In genomic region chr16:88711245-88711644, GRCm38 (mm10) we compare ENCODE assay signal across 26 mouse cellular contexts. TPM values are rescaled to one million over a fixed set of nuclear protein-coding genes. Genes with fewer than 3 reads are reported as not detected.
A peak's percentile ranks its signal among the peaks of the same experiment; 100 is the strongest.
DNase-seq lines count a peak whose midpoint lies in the region; ATAC-seq and TF ChIP-seq lines count a peak whose summit lies in the region.
"Had no signal": no experiment of that assay in that cellular context is flagged by ENCODE, and none has a peak within 500 bp of the region (broad histone marks: within the 10 kb centered on the region; RNA-seq: fewer than 3 reads in every experiment).

No protein-coding gene starts in this region.

- H3K9ac ChIP-seq in kidney, postnatal 0 days (ENCODE audit: low read depth, low read length) = no peak overlapping the region
- H3K9ac ChIP-seq in midbrain, postnatal 0 days (replicated peaks; ENCODE audit: low read length, poor library complexity, severe bottlenecking) = no peak overlapping the region
- H3K9ac ChIP-seq in midbrain, embryonic 15.5 days = no peak overlapping the region
- no peak overlapping the region for H3K9ac ChIP-seq in stomach, postnatal 0 days (ENCODE audit: low read length)
- H3K9ac ChIP-seq: heart, embryonic 12.5 days; liver, embryonic 13.5 days; neural tube, embryonic 13.5 days had no signal

- H3K4me2 ChIP-seq in kidney, postnatal 0 days (ENCODE audit: low read length) = no peak overlapping the region
- H3K4me2 ChIP-seq in midbrain, postnatal 0 days (ENCODE audit: low read depth, low read length, poor library complexity, severe bottlenecking) = no peak overlapping the region
- H3K4me2 ChIP-seq in midbrain, embryonic 15.5 days = no peak overlapping the region
- no peak overlapping the region for H3K4me2 ChIP-seq in stomach, postnatal 0 days (replicated peaks; ENCODE audit: low read depth)
- H3K4me2 ChIP-seq: heart, embryonic 12.5 days; liver, embryonic 13.5 days; neural tube, embryonic 13.5 days had no signal

- no peak overlapping the region for H3K27ac ChIP-seq in kidney, postnatal 0 days
- no peak overlapping the region for H3K27ac ChIP-seq in midbrain, postnatal 0 days (ENCODE audit: low read depth, low read length)
- no peak overlapping the region for H3K27ac ChIP-seq in midbrain, embryonic 15.5 days
- no peak overlapping the region for H3K27ac ChIP-seq in stomach, postnatal 0 days (replicated peaks)
- H3K27ac ChIP-seq: liver, embryonic 13.5 days; neural tube, embryonic 13.5 days had no signal

- WGBS in kidney, postnatal 0 days = 83% methylated on average over 6 of the region's 6 CpGs
- 87% methylated on average over 6 of the region's 6 CpGs for WGBS in midbrain, postnatal 0 days
- 81% methylated on average over 6 of the region's 6 CpGs for WGBS in midbrain, embryonic 15.5 days
- WGBS in stomach, postnatal 0 days = 78% methylated on average over 6 of the region's 6 CpGs

- TF ChIP-seq CTCF in kidney, postnatal 0 days (IDR thresholded peaks at IDR 0.05; ENCODE audit: low read depth) = peak; percentile 50; the same call in 1 of the 2 replicates
- TF ChIP-seq CTCF in midbrain, postnatal 0 days (IDR thresholded peaks at IDR 0.05) = peak; percentile 40
- TF ChIP-seq CTCF in stomach, postnatal 0 days (IDR thresholded peaks at IDR 0.05; ENCODE audit: low read depth) = peak; percentile 56

- ATAC-seq in kidney, postnatal 0 days (replicated peaks; ENCODE audit: low FRiP score, low read depth) = no peak
- no peak for ATAC-seq in midbrain, postnatal 0 days (ENCODE audit: low FRiP score)
- no peak for ATAC-seq in midbrain, embryonic 15.5 days (replicated peaks)
- ATAC-seq in stomach, postnatal 0 days (ENCODE audit: low FRiP score, low TSS enrichment) = peak; percentile 51; the same call in 1 of the 2 replicates
- ATAC-seq in megakaryocyte-erythroid progenitor cell, adult 5-6 weeks (replicated peaks; ENCODE audit: low FRiP score, low TSS enrichment, poor library complexity, severe bottlenecking) = no peak
- ATAC-seq: inflammation-experienced regulatory T-cells, adult 6 months had no signal

- H3K4me3 ChIP-seq in kidney, postnatal 0 days (replicated peaks; ENCODE audit: low read depth, low read length) = no peak overlapping the region
- no peak overlapping the region for H3K4me3 ChIP-seq in midbrain, postnatal 0 days (ENCODE audit: low read depth, low read length)
- H3K4me3 ChIP-seq in midbrain, embryonic 15.5 days = no peak overlapping the region
- H3K4me3 ChIP-seq in stomach, postnatal 0 days (ENCODE audit: low read depth, low read length) = no peak overlapping the region
- H3K4me3 ChIP-seq: heart, embryonic 12.5 days; liver, embryonic 13.5 days; neural tube, embryonic 13.5 days had no signal

- H3K9me3 ChIP-seq in kidney, postnatal 0 days (replicated peaks; ENCODE audit: low read length) = no peaks in the 10 kb centered on the region
- no peaks in the 10 kb centered on the region for H3K9me3 ChIP-seq in midbrain, postnatal 0 days (ENCODE audit: low read length)
- H3K9me3 ChIP-seq in midbrain, embryonic 15.5 days = no peaks in the 10 kb centered on the region
- H3K9me3 ChIP-seq in stomach, postnatal 0 days (ENCODE audit: control insufficient read depth, low read length) = no peaks in the 10 kb centered on the region
- H3K9me3 ChIP-seq: heart, embryonic 12.5 days; liver, embryonic 13.5 days; neural tube, embryonic 13.5 days had no signal

- H3K36me3 ChIP-seq in kidney, postnatal 0 days (ENCODE audit: insufficient read depth, low read length) = no peaks in the 10 kb centered on the region
- H3K36me3 ChIP-seq in midbrain, postnatal 0 days (ENCODE audit: insufficient read depth, low read length) = no peaks in the 10 kb centered on the region
- no peaks in the 10 kb centered on the region for H3K36me3 ChIP-seq in midbrain, embryonic 15.5 days (replicated peaks)
- no peaks in the 10 kb centered on the region for H3K36me3 ChIP-seq in stomach, postnatal 0 days (ENCODE audit: control insufficient read depth, insufficient read depth, low read length)
- H3K36me3 ChIP-seq: heart, embryonic 12.5 days; liver, embryonic 13.5 days; neural tube, embryonic 13.5 days had no signal

- H3K4me1 ChIP-seq in kidney, postnatal 0 days (replicated peaks; ENCODE audit: insufficient read depth, low read length) = no peaks in the 10 kb centered on the region
- no peaks in the 10 kb centered on the region for H3K4me1 ChIP-seq in midbrain, postnatal 0 days (ENCODE audit: insufficient read depth, low read length)
- H3K4me1 ChIP-seq in midbrain, embryonic 15.5 days = no peaks in the 10 kb centered on the region
- H3K4me1 ChIP-seq in stomach, postnatal 0 days (replicated peaks; ENCODE audit: control insufficient read depth, insufficient read depth) = no peaks in the 10 kb centered on the region
- H3K4me1 ChIP-seq: heart, embryonic 12.5 days; liver, embryonic 13.5 days; neural tube, embryonic 13.5 days had no signal

- H3K27me3 ChIP-seq in kidney, postnatal 0 days (ENCODE audit: insufficient read depth, low read length) = no peaks in the 10 kb centered on the region
- no peaks in the 10 kb centered on the region for H3K27me3 ChIP-seq in midbrain, postnatal 0 days (ENCODE audit: insufficient read depth, low read length)
- no peaks in the 10 kb centered on the region for H3K27me3 ChIP-seq in midbrain, embryonic 15.5 days (replicated peaks)
- no peaks in the 10 kb centered on the region for H3K27me3 ChIP-seq in stomach, postnatal 0 days (ENCODE audit: control insufficient read depth, insufficient read depth, low read length)
- H3K27me3 ChIP-seq: CH12.LX; heart, embryonic 12.5 days; liver, embryonic 13.5 days; neural tube, embryonic 13.5 days had no signal

- no peak for TF ChIP-seq EP300 in stomach, postnatal 0 days (optimal IDR thresholded peaks at IDR 0.05)

- no peak for DNase-seq in kidney, postnatal 0 days (ENCODE audit: low spot score)
- no peak for DNase-seq in kidney, postnatal 14 days
- peak; percentile 7 for DNase-seq in midbrain, postnatal 0 days (ENCODE audit: low spot score)
- peak; percentile 21 for DNase-seq in ZHBTc4 (ENCODE audit: low read depth, low spot score)
- no peak for DNase-seq in stomach, postnatal 0 days (ENCODE audit: low spot score)
- DNase-seq: cerebellum, adult 9-10 months; gastrocnemius, postnatal 25 days; heart, postnatal 4 days; kidney, postnatal 10 days; liver, embryonic 13.5 days; retina, postnatal 1 day; spleen, adult 18-20 months; thymus, postnatal 25 days had no signal

RNA-seq across cellular contexts. Expression of gene 2310061N02Rik, which starts 3.5 kb away (rescaled TPM):
- polyA plus RNA-seq in kidney, postnatal 0 days (2015; fragmentation: Nextera tagmentation; extraction: Ambion mirVana) = not detected in 2 replicates
- not detected in 2 replicates for total RNA-seq in midbrain, postnatal 0 days (2014; rRNA removed)
- polyA plus RNA-seq in midbrain, postnatal 0 days (2015; fragmentation: Nextera tagmentation; extraction: Ambion mirVana) = not detected in 2 replicates
- polyA plus RNA-seq in midbrain, embryonic 15.5 days (2015; fragmentation: Nextera tagmentation; extraction: Ambion mirVana) = not detected in 2 replicates
- not detected in 2 replicates for polyA plus RNA-seq in stomach, postnatal 0 days (2015; fragmentation: Nextera tagmentation; extraction: Ambion mirVana)
- total RNA-seq in megakaryocyte-erythroid progenitor cell, adult 5-6 weeks (2014; fragmentation: Nextera tagmentation) = not detected in 2 replicates
- not detected in 2 replicates for total RNA-seq in megakaryocyte-erythroid progenitor cell, adult 5-6 weeks (2017)
- total RNA-seq: adrenal gland, postnatal 10 days; CH12.LX; gastrocnemius, postnatal 25 days; heart, postnatal 4 days; layer of hippocampus, postnatal 10 days; left cerebral cortex, postnatal 25 days; megakaryocyte progenitor cell, adult 5-6 weeks; monocyte, adult 5-6 weeks had no signal
- polyA plus RNA-seq: embryonic facial prominence, embryonic 11.5 days; heart, embryonic 12.5 days; inflammation-experienced regulatory T-cells, adult 6 months; liver, embryonic 13.5 days; neural tube, embryonic 13.5 days; stomach, embryonic 16.5 days had no signal

RNA-seq across cellular contexts. Expression of gene Krtap13-1, which starts 17.4 kb away (rescaled TPM):
- not detected in 2 replicates for polyA plus RNA-seq in kidney, postnatal 0 days (2015; fragmentation: Nextera tagmentation; extraction: Ambion mirVana)
- total RNA-seq in midbrain, postnatal 0 days (2014; rRNA removed) = not detected in 2 replicates
- polyA plus RNA-seq in midbrain, postnatal 0 days (2015; fragmentation: Nextera tagmentation; extraction: Ambion mirVana) = not detected in 2 replicates
- polyA plus RNA-seq in midbrain, embryonic 15.5 days (2015; fragmentation: Nextera tagmentation; extraction: Ambion mirVana) = not detected in 2 replicates
- polyA plus RNA-seq in stomach, postnatal 0 days (2015; fragmentation: Nextera tagmentation; extraction: Ambion mirVana) = not detected in 2 replicates
- not detected in 2 replicates for total RNA-seq in megakaryocyte-erythroid progenitor cell, adult 5-6 weeks (2014; fragmentation: Nextera tagmentation)
- not detected in 2 replicates for total RNA-seq in megakaryocyte-erythroid progenitor cell, adult 5-6 weeks (2017)
- total RNA-seq: adrenal gland, postnatal 10 days; CH12.LX; gastrocnemius, postnatal 25 days; heart, postnatal 4 days; layer of hippocampus, postnatal 10 days; left cerebral cortex, postnatal 25 days; megakaryocyte progenitor cell, adult 5-6 weeks; monocyte, adult 5-6 weeks had no signal
- polyA plus RNA-seq: embryonic facial prominence, embryonic 11.5 days; heart, embryonic 12.5 days; inflammation-experienced regulatory T-cells, adult 6 months; liver, embryonic 13.5 days; neural tube, embryonic 13.5 days; stomach, embryonic 16.5 days had no signal

RNA-seq across cellular contexts. Expression of gene Krtap27-1, which starts 39.8 kb away (rescaled TPM):
- polyA plus RNA-seq in kidney, postnatal 0 days (2015; fragmentation: Nextera tagmentation; extraction: Ambion mirVana) = not detected in 2 replicates
- total RNA-seq in midbrain, postnatal 0 days (2014; rRNA removed) = not detected in 2 replicates
- polyA plus RNA-seq in midbrain, postnatal 0 days (2015; fragmentation: Nextera tagmentation; extraction: Ambion mirVana) = not detected in 2 replicates
- polyA plus RNA-seq in midbrain, embryonic 15.5 days (2015; fragmentation: Nextera tagmentation; extraction: Ambion mirVana) = not detected in 2 replicates
- polyA plus RNA-seq in stomach, postnatal 0 days (2015; fragmentation: Nextera tagmentation; extraction: Ambion mirVana) = not detected in 2 replicates
- not detected in 2 replicates for total RNA-seq in megakaryocyte-erythroid progenitor cell, adult 5-6 weeks (2014; fragmentation: Nextera tagmentation)
- total RNA-seq in megakaryocyte-erythroid progenitor cell, adult 5-6 weeks (2017) = not detected in 2 replicates
- total RNA-seq: adrenal gland, postnatal 10 days; CH12.LX; gastrocnemius, postnatal 25 days; heart, postnatal 4 days; layer of hippocampus, postnatal 10 days; left cerebral cortex, postnatal 25 days; megakaryocyte progenitor cell, adult 5-6 weeks; monocyte, adult 5-6 weeks had no signal
- polyA plus RNA-seq: embryonic facial prominence, embryonic 11.5 days; heart, embryonic 12.5 days; inflammation-experienced regulatory T-cells, adult 6 months; liver, embryonic 13.5 days; neural tube, embryonic 13.5 days; stomach, embryonic 16.5 days had no signal

RNA-seq across cellular contexts. Expression of gene Krtap13, which starts 40.2 kb away (rescaled TPM):
- polyA plus RNA-seq in kidney, postnatal 0 days (2015; fragmentation: Nextera tagmentation; extraction: Ambion mirVana) = not detected in 2 replicates
- total RNA-seq in midbrain, postnatal 0 days (2014; rRNA removed) = not detected in 2 replicates
- polyA plus RNA-seq in midbrain, postnatal 0 days (2015; fragmentation: Nextera tagmentation; extraction: Ambion mirVana) = not detected in 2 replicates
- polyA plus RNA-seq in midbrain, embryonic 15.5 days (2015; fragmentation: Nextera tagmentation; extraction: Ambion mirVana) = not detected in 2 replicates
- not detected in 2 replicates for polyA plus RNA-seq in stomach, postnatal 0 days (2015; fragmentation: Nextera tagmentation; extraction: Ambion mirVana)
- not detected in 2 replicates for total RNA-seq in megakaryocyte-erythroid progenitor cell, adult 5-6 weeks (2014; fragmentation: Nextera tagmentation)
- not detected in 2 replicates for total RNA-seq in megakaryocyte-erythroid progenitor cell, adult 5-6 weeks (2017)
- total RNA-seq: adrenal gland, postnatal 10 days; CH12.LX; gastrocnemius, postnatal 25 days; heart, postnatal 4 days; layer of hippocampus, postnatal 10 days; left cerebral cortex, postnatal 25 days; megakaryocyte progenitor cell, adult 5-6 weeks; monocyte, adult 5-6 weeks had no signal
- polyA plus RNA-seq: embryonic facial prominence, embryonic 11.5 days; heart, embryonic 12.5 days; inflammation-experienced regulatory T-cells, adult 6 months; liver, embryonic 13.5 days; neural tube, embryonic 13.5 days; stomach, embryonic 16.5 days had no signal

RNA-seq across cellular contexts. Expression of gene 2310034C09Rik, which starts 47.4 kb away (rescaled TPM):
- polyA plus RNA-seq in kidney, postnatal 0 days (2015; fragmentation: Nextera tagmentation; extraction: Ambion mirVana) = not detected in 2 replicates
- not detected in 2 replicates for total RNA-seq in midbrain, postnatal 0 days (2014; rRNA removed)
- not detected in 2 replicates for polyA plus RNA-seq in midbrain, postnatal 0 days (2015; fragmentation: Nextera tagmentation; extraction: Ambion mirVana)
- polyA plus RNA-seq in midbrain, embryonic 15.5 days (2015; fragmentation: Nextera tagmentation; extraction: Ambion mirVana) = not detected in 2 replicates
- polyA plus RNA-seq in stomach, postnatal 0 days (2015; fragmentation: Nextera tagmentation; extraction: Ambion mirVana) = 0.13 and 0.23 TPM in 2 replicates
- not detected in 2 replicates for total RNA-seq in megakaryocyte-erythroid progenitor cell, adult 5-6 weeks (2014; fragmentation: Nextera tagmentation)
- total RNA-seq in megakaryocyte-erythroid progenitor cell, adult 5-6 weeks (2017) = not detected in 2 replicates
- total RNA-seq: adrenal gland, postnatal 10 days; CH12.LX; gastrocnemius, postnatal 25 days; heart, postnatal 4 days; layer of hippocampus, postnatal 10 days; left cerebral cortex, postnatal 25 days; megakaryocyte progenitor cell, adult 5-6 weeks; monocyte, adult 5-6 weeks had no signal
- polyA plus RNA-seq: embryonic facial prominence, embryonic 11.5 days; heart, embryonic 12.5 days; inflammation-experienced regulatory T-cells, adult 6 months; liver, embryonic 13.5 days; neural tube, embryonic 13.5 days; stomach, embryonic 16.5 days had no signal

Comparison
In these comparisons a context has a peak if more than half of its experiments do, and no peak if none do; other contexts are left out.
1. DNase-seq: peak in midbrain, postnatal 0 days (single experiment) and ZHBTc4 (single experiment); none in kidney, postnatal 0 days (single experiment), kidney, postnatal 14 days (single experiment) and stomach, postnatal 0 days (single experiment).
2. Peak in every context shown above with its lines, with median percentiles within 50 percentile points of each other: CTCF ChIP-seq.